Mouse (Mus musculus) lung, postnatal 25 days (tissue): ENCODE measurements at regions not wholly inside any gene's neighbourhood (a gene's known extent, or its start where the extent isn't known, plus 50 kb on each side); places are given as distances from the start of the nearest gene placed in this dataset.
"Not testable (repeated sequence)": the region's sequence is repeated elsewhere in the genome, so short reads cannot be mapped to it uniquely, and the experiment has no call there.

Experiments used
- DNase-seq: peaks from one replicate; pipeline ENCODE4 v3.0.0; 2022; ENCODE audit warnings: low spot score

GRCm38 (mm10) chr2:168424277-168425099 lies 143.0 kb upstream of the Kcng1 start:
- no peak for DNase-seq

- no peak for DNase-seq
These were observed 142.0 kb upstream of the Kcng1 start for GRCm38 (mm10) chr2:168423551-168423950.

GRCm38 (mm10) chr2:168415140-168415539 lies 133.6 kb upstream of the Kcng1 start:
- no peak for DNase-seq

DNA sequence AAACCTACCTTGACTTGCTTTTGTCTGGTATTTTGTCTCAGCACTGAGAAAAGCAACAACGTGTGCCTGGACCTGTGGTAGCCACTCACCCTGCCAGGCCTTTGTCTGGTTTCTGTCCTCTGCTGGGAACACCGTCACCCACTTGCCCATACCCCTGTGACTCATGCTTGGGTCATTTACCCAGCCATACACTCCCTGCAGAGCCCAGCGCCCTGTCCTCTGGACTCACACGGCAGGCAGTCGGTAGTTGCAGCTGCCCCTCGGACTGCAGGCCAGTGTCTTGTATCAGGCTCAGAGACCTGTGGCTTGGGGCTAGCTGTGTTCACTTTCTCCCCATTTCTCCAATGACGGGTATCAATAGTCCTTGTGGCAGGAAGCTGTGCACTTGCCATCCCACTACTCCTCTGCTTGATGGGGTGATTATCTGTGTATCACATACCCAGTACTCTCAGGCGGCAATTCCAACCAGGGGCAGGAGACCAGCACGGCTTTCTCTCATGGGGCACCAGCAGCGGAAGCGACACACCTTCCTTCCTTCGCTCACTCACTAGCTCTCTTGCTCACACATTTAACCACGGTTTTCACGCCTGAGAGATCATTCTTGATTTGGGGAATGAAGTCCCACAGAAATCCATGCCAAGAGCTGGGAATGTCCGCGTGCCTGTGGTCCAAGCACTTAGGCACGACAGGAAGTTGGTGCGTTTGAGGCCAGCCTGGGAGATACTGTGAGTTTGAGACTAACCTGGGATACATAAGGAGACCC lies 132.8 kb upstream of the Kcng1 start:
- no peak for DNase-seq

DNA sequence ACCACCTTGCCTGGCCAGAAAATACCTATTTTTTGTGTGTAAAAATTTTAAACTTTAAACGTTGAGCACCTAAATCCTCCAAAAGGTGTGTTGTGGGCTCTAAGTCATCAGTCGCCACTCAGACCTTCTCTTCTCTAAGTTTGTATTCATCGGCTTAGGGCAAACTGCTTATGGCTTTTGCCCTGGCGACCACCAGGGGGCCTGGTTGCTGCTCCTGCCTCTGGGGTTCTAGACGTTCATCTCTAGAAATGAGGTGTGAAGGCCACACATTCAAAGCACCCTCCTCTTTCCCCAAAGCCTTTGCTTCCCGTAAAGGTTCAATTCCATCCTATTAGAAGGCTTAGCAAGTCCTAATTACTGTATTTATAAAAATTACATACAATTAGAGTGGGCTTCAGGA lies 131.3 kb upstream of the Kcng1 start:
- DNase-seq, result no peak

- DNase-seq, result peak; percentile 22
These were observed 121.4 kb upstream of the Kcng1 start for GRCm38 (mm10) chr2:168402782-168403513.

- no peak for DNase-seq
These were observed 117.7 kb upstream of the Kcng1 start for GRCm38 (mm10) chr2:168399088-168399709.

DNA sequence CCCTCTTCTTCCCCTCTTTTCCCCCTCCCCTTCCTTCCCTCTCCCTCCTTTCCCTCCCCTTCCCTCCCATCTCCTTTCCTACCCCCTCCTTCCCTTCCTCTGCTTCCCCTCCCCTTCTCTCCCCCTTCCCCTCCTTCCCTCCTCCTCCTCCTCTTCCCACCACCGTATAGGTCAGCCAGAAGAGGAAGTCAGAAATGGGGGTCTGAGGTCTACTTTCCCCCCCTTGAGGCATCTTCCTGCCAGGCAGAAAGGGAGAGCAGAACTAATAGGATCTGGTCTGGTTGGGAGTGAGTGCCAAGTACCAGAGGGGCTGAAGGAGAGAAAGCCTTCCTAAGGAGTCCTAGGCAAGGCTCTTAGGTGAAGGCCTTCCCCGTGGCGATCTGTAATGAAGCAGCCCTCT lies 114.8 kb upstream of the Kcng1 start:
- no peak for DNase-seq

DNA sequence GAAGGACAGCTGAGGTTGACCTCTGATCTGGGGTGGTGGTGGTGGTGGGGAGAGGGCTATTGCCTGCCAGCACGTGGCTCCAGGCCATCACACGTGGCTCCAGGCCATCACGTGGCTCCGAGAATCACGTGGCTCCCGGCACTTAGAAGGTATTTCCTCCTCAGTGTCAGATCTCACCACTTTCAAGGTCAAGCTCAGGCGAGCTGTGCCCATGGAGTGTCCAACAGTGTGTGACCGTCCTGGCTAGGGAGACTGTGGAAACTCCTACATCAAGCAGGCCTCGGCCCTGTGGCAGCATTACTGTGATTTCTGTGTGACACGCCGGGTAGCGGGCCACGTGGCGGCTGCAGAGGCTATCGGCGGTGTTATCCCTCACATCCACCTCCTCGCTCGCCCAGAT lies 111.8 kb upstream of the Kcng1 start:
- no peak for DNase-seq

DNA sequence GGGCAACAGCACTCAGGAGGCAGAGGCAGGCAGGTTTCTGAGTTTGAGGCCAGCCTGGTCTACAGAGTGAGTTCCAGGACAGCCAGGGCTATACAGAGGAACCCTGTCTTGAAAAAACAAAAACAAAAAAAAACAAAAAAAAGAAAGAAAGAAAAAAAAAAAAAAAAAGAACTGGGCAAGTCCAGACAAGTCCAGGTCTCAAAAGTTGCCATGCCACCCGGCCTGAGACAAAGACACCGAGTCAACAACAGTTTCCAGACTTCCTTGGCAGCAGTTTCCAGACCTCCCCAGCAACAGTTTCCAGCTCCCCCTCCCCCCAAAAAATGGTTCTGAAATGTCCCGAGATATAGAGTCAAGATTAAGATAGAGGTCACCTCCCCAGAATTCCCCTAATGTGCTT lies 110.6 kb upstream of the Kcng1 start:
- DNase-seq, result not testable (repeated sequence)

DNA sequence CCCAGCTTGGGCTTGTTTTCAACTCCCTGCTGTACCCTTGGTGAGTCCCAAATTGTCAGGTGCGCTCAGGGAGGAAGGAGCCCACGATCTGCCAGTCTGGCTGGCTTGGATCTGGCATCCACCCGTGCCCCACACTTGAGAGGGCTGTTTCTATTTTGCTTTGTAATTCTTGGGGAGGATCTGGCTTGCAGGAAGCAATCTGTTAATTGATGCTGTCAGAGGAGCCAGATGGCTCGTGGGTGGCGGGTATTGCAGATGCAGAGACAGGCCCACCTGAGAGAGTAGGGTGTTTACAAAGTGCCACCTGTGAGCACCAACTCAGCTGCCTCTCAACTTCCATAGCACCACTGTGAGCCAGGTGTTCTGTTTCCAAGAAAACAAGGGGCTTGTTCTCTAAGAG lies 99.1 kb upstream of the Kcng1 start:
- DNase-seq, result no peak

- DNase-seq, result no peak
These were observed 90.8 kb upstream of the Kcng1 start for GRCm38 (mm10) chr2:168372356-168372755.

GRCm38 (mm10) chr2:168371245-168371644 lies 89.7 kb upstream of the Kcng1 start:
- no peak for DNase-seq

GRCm38 (mm10) chr2:168359200-168359599 lies 77.7 kb upstream of the Kcng1 start:
- no peak for DNase-seq

- DNase-seq, result no peak
These were observed 77.0 kb upstream of the Kcng1 start for GRCm38 (mm10) chr2:168358551-168358950.

DNA sequence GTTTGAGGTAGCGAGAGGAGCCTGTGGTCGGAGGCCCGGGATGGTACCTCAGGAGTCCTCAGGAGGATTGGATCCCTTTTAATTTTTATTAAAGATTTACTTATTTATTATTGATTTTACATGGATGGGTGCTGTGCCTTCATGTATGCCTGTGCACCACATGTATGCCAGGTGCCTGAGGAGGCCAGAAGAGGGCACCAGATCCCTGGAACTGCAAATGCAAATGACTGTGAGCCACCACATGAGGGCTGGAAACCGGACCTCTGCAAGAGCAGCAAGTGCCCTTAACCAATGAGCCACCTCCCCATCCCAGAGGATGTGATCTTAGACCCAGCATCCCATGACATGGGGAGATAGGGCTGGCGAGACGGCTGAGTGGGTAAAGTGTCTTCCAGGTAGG lies 76.3 kb upstream of the Kcng1 start:
- DNase-seq, result no peak

DNA sequence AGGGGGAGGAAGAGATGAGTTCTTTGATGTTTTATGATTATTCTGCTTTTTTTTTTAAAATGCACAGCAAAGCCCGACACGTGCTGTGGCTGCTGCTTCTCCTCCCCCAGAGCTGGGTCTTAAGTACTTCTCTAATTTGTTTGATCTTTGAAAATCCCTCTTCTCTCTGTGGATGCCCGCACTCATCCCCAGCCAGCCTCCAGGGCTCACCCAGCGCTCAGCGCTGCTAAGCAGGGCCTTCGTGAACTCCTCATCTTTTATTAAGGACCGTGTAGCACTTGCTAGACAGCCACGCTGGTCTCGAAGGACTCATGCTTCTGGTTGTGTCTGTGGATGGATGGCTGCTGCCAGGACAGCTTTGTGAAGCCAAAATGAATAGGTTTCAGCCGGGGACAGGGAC lies 72.9 kb upstream of the Kcng1 start:
- DNase-seq, result no peak

- no peak for DNase-seq
These were observed 71.1 kb upstream of the Kcng1 start for GRCm38 (mm10) chr2:168352626-168353025.

DNA sequence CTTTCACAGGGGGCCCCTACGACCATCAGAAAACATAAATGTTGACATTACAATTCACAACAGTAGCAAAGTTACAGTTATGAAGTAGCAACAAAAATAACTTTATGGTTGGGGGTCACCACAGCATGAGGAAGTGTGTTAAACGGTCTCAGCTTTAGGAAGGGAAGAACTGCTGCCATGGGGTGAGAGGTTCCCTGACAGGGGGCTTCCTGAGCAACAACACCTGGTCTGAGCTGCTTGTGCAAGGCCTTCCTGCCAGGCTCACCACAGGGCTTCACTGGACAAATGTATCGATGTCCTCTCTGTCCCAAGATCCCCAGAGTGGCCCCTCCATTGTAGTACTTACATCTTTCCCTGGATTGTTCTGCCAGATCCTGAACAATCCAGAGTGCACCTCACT lies 70.7 kb upstream of the Kcng1 start:
- DNase-seq, result no peak

DNA sequence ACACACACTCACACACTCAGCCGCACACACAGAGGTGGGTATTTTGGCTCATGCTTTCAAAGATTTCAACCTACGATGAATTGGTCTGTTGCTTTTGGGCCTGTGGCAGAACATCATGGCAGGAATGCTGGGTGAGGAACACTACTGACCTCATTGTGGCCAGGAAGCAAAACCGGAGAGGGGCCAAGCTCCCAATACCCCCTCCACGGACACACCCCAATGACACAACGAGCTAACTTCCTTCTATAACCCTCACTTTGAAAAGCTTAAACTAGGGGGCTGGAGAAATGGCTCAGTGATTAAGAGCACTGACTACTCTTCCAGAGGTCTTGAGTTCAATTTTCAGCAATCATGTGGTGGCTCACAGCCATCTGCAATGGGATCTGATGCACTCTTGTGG lies 63.8 kb upstream of the Kcng1 start:
- DNase-seq, result no peak

- no peak for DNase-seq
These were observed 62.2 kb upstream of the Kcng1 start for GRCm38 (mm10) chr2:168343705-168344104.

GRCm38 (mm10) chr2:168338819-168339218 lies 57.3 kb upstream of the Kcng1 start:
- no peak for DNase-seq
